Mouse (Mus musculus): ENCODE measurements around the gene Gm21870. TPM values are rescaled to one million over a fixed set of nuclear protein-coding genes. Genes with fewer than 3 reads are reported as not detected.
"Not testable (repeated sequence)": the region's sequence is repeated elsewhere in the genome, so short reads cannot be mapped to it uniquely, and the experiment has no call there.

Gene Gm21870
- polyA plus RNA-seq (2014; fragmentation: Nextera tagmentation; extraction: Ambion mirVana): not detected in 2 replicates

- not testable (repeated sequence) for H3K4me3 ChIP-seq (ENCODE audit: low read depth, low read length); H3K27ac ChIP-seq (ENCODE audit: low read depth); H3K27me3 ChIP-seq (replicated peaks; ENCODE audit: control insufficient read depth, insufficient read depth, low read length); H3K4me2 ChIP-seq (ENCODE audit: low read length); H3K36me3 ChIP-seq (ENCODE audit: control insufficient read depth, insufficient read depth, low read length); H3K9me3 ChIP-seq (ENCODE audit: control insufficient read depth, low read length); H3K9ac ChIP-seq (ENCODE audit: low read length); ATAC-seq (replicated peaks; ENCODE audit: low FRiP score, low TSS enrichment, low read depth); H3K4me1 ChIP-seq (replicated peaks; ENCODE audit: control insufficient read depth, insufficient read depth, low read length); DNase-seq (ENCODE audit: low spot score)
Observed at GRCm38 (mm10) chrX:33986716-33987115, at the start of gene Gm21870. Gene Gm21870 (minus strand): TSS chrX:33986816.

GRCm38 (mm10) chrX:33956440-33956839, 30.2 kb downstream of the Gm21870 start, which contains the start of gene Btbd35f6:
Gene Btbd35f6 (minus strand): TSS chrX:33956540.
- DNase-seq (ENCODE audit: low spot score); H3K4me2 ChIP-seq (ENCODE audit: low read length); H3K9me3 ChIP-seq (ENCODE audit: control insufficient read depth, low read length); H3K27me3 ChIP-seq (replicated peaks; ENCODE audit: control insufficient read depth, insufficient read depth, low read length); H3K4me3 ChIP-seq (ENCODE audit: low read depth, low read length); H3K9ac ChIP-seq (ENCODE audit: low read length); H3K27ac ChIP-seq (ENCODE audit: low read depth); ATAC-seq (replicated peaks; ENCODE audit: low FRiP score, low TSS enrichment, low read depth); H3K4me1 ChIP-seq (replicated peaks; ENCODE audit: control insufficient read depth, insufficient read depth, low read length); H3K36me3 ChIP-seq (ENCODE audit: control insufficient read depth, insufficient read depth, low read length): not testable (repeated sequence)
- WGBS: no CpG with 5 or more reads among the region's 4 CpGs

Other genes with a start within 250 kb of the Gm21870 start
- gene Btbd35f6, start 30.3 kb downstream of the Gm21870 start, polyA plus RNA-seq (2014; fragmentation: Nextera tagmentation; extraction: Ambion mirVana): not detected in 2 replicates
- gene Btbd35f9, start 174.7 kb upstream of the Gm21870 start, polyA plus RNA-seq (2014; fragmentation: Nextera tagmentation; extraction: Ambion mirVana): not detected in 2 replicates

All from intestine, embryonic 14.5 days (tissue).